Mouse (Mus musculus): ENCODE measurements at regions not wholly inside any gene's neighbourhood (a gene's known extent, or its start where the extent isn't known, plus 50 kb on each side); places are given as distances from the start of the nearest gene placed in this dataset.

GRCm38 (mm10) chr3:103464181-103464580 is 110.8 kb upstream of the Syt6 start:
- DNase-seq (ENCODE audit: low spot score in 2 of 2), result no peak

- no peak for DNase-seq (ENCODE audit: low spot score in 2 of 2)
Observed at GRCm38 (mm10) chr3:103464729-103465128, 110.3 kb upstream of the Syt6 start.

DNA sequence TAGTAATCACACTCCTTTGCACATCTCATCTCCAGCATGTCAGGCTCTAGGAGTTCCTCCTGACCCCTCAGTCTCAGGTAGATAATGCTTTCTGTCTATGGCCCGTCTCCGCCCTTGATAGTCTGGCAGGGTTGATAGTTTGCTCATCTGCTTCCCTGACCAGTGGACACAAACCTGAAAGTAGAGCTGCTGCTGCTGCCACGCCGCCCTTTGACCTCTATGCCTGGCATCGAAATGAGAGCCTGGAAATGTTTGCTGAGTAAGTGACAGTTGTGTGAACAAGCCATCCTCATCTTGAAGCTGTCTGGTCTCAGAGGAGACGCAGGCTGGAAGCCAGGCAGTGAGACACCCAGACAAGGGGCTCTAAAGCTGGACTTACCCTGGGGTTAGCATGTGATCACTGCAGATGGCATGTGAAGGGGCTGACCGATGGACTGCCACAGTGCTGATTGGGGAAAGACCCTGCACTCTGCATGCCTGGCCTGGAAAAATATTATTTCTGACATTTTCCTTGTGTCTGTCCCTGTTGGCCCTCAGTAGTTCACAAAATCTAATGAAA is 109.8 kb upstream of the Syt6 start:
- no peak for DNase-seq (ENCODE audit: low spot score in 2 of 2)

GRCm38 (mm10) chr3:103465948-103466347 is 109.1 kb upstream of the Syt6 start:
- no peak for DNase-seq (ENCODE audit: low spot score in 2 of 2)

GRCm38 (mm10) chr3:103470586-103471400 is 104.2 kb upstream of the Syt6 start:
- no peak for DNase-seq (ENCODE audit: low spot score in 2 of 2)

DNA sequence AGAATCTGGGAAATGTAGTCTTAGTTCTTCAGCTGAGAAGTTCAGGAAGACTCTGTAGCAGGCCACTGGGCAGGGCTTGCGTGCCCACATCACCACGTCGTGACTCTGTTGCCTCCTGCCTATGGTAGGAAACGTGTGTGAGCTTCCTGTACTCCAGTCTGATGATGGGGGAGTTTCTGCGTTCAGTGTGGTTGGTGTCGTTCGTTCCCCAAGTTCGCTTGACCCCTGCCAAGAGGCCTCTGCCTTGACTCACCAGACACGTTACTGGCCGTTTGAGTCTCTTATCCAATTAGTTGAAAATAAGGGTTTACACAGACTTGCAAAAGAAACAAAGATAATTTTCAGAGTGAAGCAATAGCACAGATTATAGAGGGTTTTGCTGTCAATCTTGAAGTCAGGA is 102.4 kb upstream of the Syt6 start:
- no peak for DNase-seq (ENCODE audit: low spot score in 2 of 2)

DNA sequence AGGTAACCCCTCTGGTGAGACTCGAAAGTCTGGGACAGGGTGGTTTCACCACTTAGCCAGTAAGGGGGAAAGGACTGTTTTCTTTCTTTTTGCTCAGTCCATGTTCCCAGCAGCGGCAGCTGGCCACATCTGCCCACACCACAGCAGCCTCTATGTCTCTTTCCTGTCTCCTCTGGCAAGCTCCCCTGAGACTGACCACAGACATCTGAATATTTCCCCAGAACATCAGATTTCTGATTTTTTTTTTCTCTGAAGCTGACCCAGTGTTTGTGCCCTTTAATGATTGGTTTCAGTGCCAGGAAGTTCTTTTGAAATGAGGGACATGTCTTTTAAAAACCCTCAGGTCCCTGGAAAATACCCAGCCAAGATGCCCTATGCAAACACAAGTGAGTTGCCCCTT is 101.7 kb upstream of the Syt6 start:
- DNase-seq (ENCODE audit: low spot score in 2 of 2), result no peak

GRCm38 (mm10) chr3:103479845-103480543 is 95.0 kb upstream of the Syt6 start:
- DNase-seq (ENCODE audit: low spot score in 2 of 2), result no peak

GRCm38 (mm10) chr3:103480676-103481075 is 94.4 kb upstream of the Syt6 start:
- DNase-seq (ENCODE audit: low spot score in 2 of 2), result no peak

GRCm38 (mm10) chr3:103483316-103483715 is 91.7 kb upstream of the Syt6 start:
- no peak for DNase-seq (ENCODE audit: low spot score in 2 of 2)

- DNase-seq (ENCODE audit: low spot score in 2 of 2), result no peak
Observed at GRCm38 (mm10) chr3:103483762-103484161, 91.3 kb upstream of the Syt6 start.

- no peak for DNase-seq (ENCODE audit: low spot score in 2 of 2)
Observed at GRCm38 (mm10) chr3:103489786-103490185, 85.2 kb upstream of the Syt6 start.

DNA sequence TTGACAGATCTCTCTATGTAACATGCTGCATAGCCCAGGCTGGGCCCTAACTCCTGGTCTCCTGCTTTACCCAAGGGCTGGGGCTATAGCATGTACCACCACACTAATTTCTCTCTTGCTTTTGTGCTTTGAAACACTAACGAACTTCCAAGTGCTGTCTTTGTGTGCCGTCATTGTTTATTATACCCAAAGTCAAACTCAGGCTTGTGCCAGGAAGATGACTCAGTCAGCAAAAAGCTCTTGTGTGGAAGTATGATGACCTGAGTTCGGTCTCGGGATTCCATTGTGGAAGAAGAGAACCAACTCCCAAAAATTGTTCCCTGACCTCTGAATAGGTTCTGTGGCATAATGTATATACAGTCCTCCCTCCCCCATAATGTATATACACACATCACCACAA is 84.1 kb upstream of the Syt6 start:
- DNase-seq (ENCODE audit: low spot score in 2 of 2), result no peak

DNA sequence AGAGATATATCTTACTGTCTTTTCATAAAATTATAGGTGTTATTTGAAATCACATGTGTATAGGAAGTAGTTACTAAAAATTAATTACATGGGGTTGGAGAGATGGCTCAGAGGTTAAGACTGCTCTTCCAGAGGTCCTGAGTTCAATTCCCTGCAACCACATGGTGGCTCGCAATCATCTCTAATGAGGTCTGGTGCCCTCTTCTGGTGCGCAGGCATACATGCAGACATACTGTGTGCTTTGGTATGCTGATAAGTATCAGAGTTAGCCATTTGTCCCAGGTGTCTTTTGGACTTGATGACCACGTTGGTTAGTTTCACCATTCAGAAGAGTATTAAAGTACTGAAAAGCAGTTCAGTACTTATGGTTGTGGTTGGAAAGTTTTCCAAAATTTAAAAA is 82.8 kb upstream of the Syt6 start:
- DNase-seq (ENCODE audit: low spot score in 2 of 2), result no peak

- no peak for DNase-seq (ENCODE audit: low spot score in 2 of 2)
Observed at GRCm38 (mm10) chr3:103493623-103494022, 81.4 kb upstream of the Syt6 start.

- DNase-seq (ENCODE audit: low spot score in 2 of 2), result no peak
Observed at GRCm38 (mm10) chr3:103494043-103494442, 81.0 kb upstream of the Syt6 start.

DNA sequence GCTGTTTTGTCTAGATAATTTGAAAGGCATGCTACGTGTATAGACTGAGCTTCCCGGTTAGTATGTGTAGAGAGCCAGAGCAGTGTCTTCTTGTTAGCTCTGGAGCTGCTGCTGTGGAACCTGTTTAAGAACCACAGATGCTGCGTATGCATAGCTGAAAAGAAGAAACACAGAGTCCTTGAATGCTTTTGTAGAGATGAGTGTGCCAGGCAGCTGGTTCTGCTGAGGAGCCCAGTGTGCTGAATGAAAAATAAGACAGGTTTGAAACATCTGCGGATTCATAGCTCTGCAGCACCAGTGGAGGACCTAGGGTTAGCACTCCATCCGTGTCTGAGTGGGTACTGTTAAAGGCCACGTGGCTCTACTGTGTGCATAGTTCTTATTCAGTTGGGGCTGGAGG is 78.9 kb upstream of the Syt6 start:
- DNase-seq (ENCODE audit: low spot score in 2 of 2), result no peak

- no peak for DNase-seq (ENCODE audit: low spot score in 2 of 2)
Observed at GRCm38 (mm10) chr3:103496683-103497082, 78.3 kb upstream of the Syt6 start.

DNA sequence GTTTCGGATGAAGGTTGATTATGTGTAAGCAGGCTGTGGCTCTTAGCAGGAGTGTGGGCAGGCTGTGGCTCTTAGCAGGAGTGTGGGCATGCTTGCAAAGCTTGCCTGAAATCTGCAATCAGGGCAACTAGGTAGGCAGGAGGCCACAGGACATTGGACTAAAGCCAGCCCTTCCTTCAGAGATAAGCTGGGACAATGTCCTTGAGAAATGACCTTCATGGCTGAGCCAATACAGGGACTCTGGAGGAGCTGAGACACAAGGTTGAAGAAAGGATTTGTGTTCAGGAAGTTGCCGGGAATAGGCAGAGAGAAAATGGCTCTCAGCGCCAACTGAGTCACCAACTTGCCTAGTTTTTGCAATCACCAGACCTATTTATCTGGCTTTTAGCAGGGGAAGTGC is 77.3 kb upstream of the Syt6 start:
- DNase-seq (ENCODE audit: low spot score in 2 of 2), result no peak

- no peak for DNase-seq (ENCODE audit: low spot score in 2 of 2)
Observed at GRCm38 (mm10) chr3:103498458-103498857, 76.6 kb upstream of the Syt6 start.

DNA sequence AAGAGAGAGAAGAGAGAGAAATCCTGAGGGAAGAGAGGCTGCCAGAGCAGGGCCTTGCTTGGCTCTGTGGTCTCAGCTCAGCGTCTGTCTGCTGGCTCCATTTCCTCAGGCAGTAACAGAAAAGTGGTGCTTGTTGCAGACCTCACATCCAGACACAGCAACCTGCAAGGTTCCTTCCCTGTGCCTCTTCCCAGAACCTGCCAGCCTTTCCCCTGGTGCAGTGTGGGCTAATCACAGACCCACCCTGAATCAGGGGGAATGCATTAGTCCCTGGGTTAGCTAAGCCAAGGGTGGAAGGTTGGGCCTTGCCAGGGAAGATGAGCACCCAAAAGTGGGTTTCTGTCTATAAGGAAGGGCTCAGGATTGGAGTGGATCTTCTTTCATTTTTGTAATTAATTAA is 75.2 kb upstream of the Syt6 start:
- DNase-seq (ENCODE audit: low spot score in 2 of 2), result no peak

DNA sequence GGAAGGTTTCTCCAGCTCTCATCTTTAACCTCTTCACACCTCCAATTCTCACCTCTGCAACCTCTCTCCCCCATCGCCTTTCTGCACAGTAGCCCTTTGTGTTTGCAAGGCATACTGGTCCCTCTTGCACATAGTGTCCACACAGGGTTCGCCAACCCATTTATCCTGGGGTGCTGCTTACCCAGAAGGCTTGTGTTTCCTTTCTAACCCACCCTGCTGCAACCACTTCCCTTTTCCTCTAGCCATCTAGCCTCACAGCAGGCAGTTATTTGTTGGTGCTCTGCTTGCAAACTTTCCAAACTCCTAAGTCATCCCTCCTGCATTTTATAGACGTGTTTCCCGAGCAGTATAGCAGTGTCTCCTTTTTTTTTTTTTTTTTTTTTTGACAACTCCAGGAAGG is 74.7 kb upstream of the Syt6 start:
- DNase-seq (ENCODE audit: low spot score in 2 of 2), result no peak

- no peak for DNase-seq (ENCODE audit: low spot score in 2 of 2)
Observed at GRCm38 (mm10) chr3:103504160-103504559, 70.9 kb upstream of the Syt6 start.
